13 mouse cellular contexts compared by ENCODE assay signal in the genomic region with DNA sequence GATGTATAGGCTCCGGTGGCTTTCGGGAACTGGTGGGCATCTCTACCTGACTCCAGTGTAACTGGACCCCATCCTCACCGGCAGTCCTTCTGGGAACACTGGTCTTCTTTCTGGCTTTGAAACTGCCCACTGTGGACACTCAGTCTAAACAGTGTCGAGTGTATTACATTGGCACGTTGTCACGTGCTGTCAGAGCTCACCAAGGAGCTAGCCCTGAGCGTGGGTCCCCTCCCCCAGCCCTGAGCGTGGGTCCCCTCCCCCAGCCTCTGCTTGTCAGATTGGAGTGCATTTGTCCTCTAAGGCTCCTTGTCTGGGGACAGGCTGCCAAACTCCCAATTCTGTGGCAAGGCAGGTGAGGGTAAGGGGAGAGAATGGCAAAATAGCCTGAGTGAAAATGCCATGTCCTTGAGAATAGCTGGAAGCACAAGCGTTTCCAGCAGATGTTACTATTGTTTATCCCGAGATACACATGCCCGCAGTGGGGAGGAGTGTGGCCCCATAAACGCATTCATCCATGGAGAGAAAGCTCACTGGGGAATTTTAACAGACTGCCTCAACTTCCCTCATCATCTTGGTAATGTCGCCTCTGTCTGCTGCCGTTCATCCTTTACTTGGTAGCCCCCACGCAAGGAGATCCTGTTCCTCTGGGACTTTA. TPM values are rescaled to one million over a fixed set of nuclear protein-coding genes. Genes with fewer than 3 reads are reported as not detected.
DNase-seq lines count a peak whose midpoint lies in the region; ATAC-seq and TF ChIP-seq lines count a peak whose summit lies in the region.
"Had no signal": no experiment of that assay in that cellular context is flagged by ENCODE, and none has a peak within 500 bp of the region (broad histone marks: within the 10 kb centered on the region; RNA-seq: fewer than 3 reads in every experiment).

No protein-coding gene starts in this region.

- H3K36me3 ChIP-seq in kidney, adult 2 months (ENCODE audit: control insufficient read depth, insufficient read depth, low read length), result no peaks in the 10 kb centered on the region
- H3K36me3 ChIP-seq in heart, embryonic 12.5 days, result no peaks in the 10 kb centered on the region
- no peaks in the 10 kb centered on the region for H3K36me3 ChIP-seq in hindbrain, embryonic 16.5 days (ENCODE audit: control insufficient read depth, insufficient read depth, low read length)
- H3K36me3 ChIP-seq: midbrain, embryonic 12.5 days had no signal

- no peak for TF ChIP-seq CTCF in kidney, adult 2 months (conservative IDR thresholded peaks at IDR 0.05; ENCODE audit: insufficient read depth, insufficient read length, low read depth, low read length)

- no peak overlapping the region for H3K4me3 ChIP-seq in kidney, adult 2 months (ENCODE audit: insufficient read depth, low read depth, low read length)
- H3K4me3 ChIP-seq in heart, embryonic 12.5 days, result no peak overlapping the region
- H3K4me3 ChIP-seq in hindbrain, embryonic 16.5 days (ENCODE audit: low read length), result no peak overlapping the region
- H3K4me3 ChIP-seq: gastrocnemius, adult 2 months; midbrain, embryonic 12.5 days had no signal

- TF ChIP-seq POLR2A in kidney, adult 2 months (IDR thresholded peaks at IDR 0.05; ENCODE audit: low read depth, low read length), result no peak

- 42% methylated on average over 15 of the region's 15 CpGs for WGBS in kidney, adult 2 months
- WGBS in heart, embryonic 12.5 days, result 46% methylated on average over 15 of the region's 15 CpGs
- 40% methylated on average over 15 of the region's 15 CpGs for WGBS in hindbrain, embryonic 16.5 days

- peak; percentile 59 for ATAC-seq in heart, embryonic 12.5 days (ENCODE audit: insufficient number of reproducible peaks, low FRiP score)
- ATAC-seq in hindbrain, embryonic 16.5 days, result peak; percentile 79
- ATAC-seq: intestine, embryonic 16.5 days had no signal

- no peak overlapping the region for H3K9ac ChIP-seq in heart, embryonic 12.5 days
- no peak overlapping the region for H3K9ac ChIP-seq in hindbrain, embryonic 16.5 days (ENCODE audit: low read depth, low read length)
- H3K9ac ChIP-seq: liver, embryonic 14.5 days; midbrain, embryonic 12.5 days had no signal

- H3K9me3 ChIP-seq in heart, embryonic 12.5 days (replicated peaks), result no peaks in the 10 kb centered on the region
- no peaks in the 10 kb centered on the region for H3K9me3 ChIP-seq in hindbrain, embryonic 16.5 days (ENCODE audit: control insufficient read depth, low read length)
- H3K9me3 ChIP-seq: midbrain, embryonic 12.5 days had no signal

- H3K27ac ChIP-seq in kidney, adult 2 months (ENCODE audit: insufficient read depth, low read depth, low read length), result no peak overlapping the region
- H3K27ac ChIP-seq in heart, embryonic 12.5 days (ENCODE audit: poor library complexity, severe bottlenecking), result peak overlapping the region; percentile 43
- peak overlapping the region; percentile 9; the same call in 1 of the 2 replicates for H3K27ac ChIP-seq in hindbrain, embryonic 16.5 days (ENCODE audit: low read depth, low read length)
- H3K27ac ChIP-seq: gastrocnemius, adult 2 months; liver, embryonic 14.5 days; midbrain, embryonic 12.5 days had no signal

- peak overlapping the region; percentile 45 for H3K4me2 ChIP-seq in heart, embryonic 12.5 days
- peak overlapping the region; percentile 40 for H3K4me2 ChIP-seq in hindbrain, embryonic 16.5 days (ENCODE audit: low read length)
- H3K4me2 ChIP-seq: midbrain, embryonic 12.5 days had no signal

- no peaks in the 10 kb centered on the region for H3K27me3 ChIP-seq in kidney, adult 2 months (replicated peaks; ENCODE audit: control insufficient read depth, insufficient read depth, low read length)
- no peaks in the 10 kb centered on the region for H3K27me3 ChIP-seq in heart, embryonic 12.5 days (replicated peaks)
- H3K27me3 ChIP-seq in hindbrain, embryonic 16.5 days (replicated peaks; ENCODE audit: control insufficient read depth, insufficient read depth, low read length), result no peaks in the 10 kb centered on the region
- H3K27me3 ChIP-seq: midbrain, embryonic 12.5 days had no signal

- H3K4me1 ChIP-seq in kidney, adult 2 months (ENCODE audit: control insufficient read depth, insufficient read depth, low read length), result no peaks in the 10 kb centered on the region
- H3K4me1 ChIP-seq in heart, embryonic 12.5 days (replicated peaks), result peaks cover 44% of the 10 kb centered on the region
- H3K4me1 ChIP-seq in hindbrain, embryonic 16.5 days (ENCODE audit: control insufficient read depth, insufficient read depth, low read depth, low read length), result peaks cover 7% of the 10 kb centered on the region

- DNase-seq in kidney, adult 2 months, result peak; percentile 3
- no peak for DNase-seq in kidney, postnatal 4 days
- DNase-seq in ZHBTc4 (ENCODE audit: low read depth, low spot score), result peak; percentile 20
- DNase-seq in urinary bladder, postnatal 14 days (ENCODE audit: low spot score), result no peak
- no peak for DNase-seq in layer of hippocampus, adult 8-10 months (ENCODE audit: low spot score in 2 of 2)
- no peak for DNase-seq in adrenal gland, postnatal 14 days
- DNase-seq: gastrocnemius, adult 2 months; thymus, postnatal 4 days had no signal

RNA-seq across cellular contexts. Expression of a gene that starts 33.8 kb away (rescaled TPM):
- polyA plus RNA-seq in kidney, adult 2 months (2012; rRNA removed), result 0.96 and 1.1 TPM in 2 replicates
- 121 and 122 TPM in 2 replicates for polyA plus RNA-seq in heart, embryonic 12.5 days (2016; fragmentation: Nextera tagmentation; extraction: Ambion mirVana)
- polyA plus RNA-seq in hindbrain, embryonic 16.5 days (2015; fragmentation: Nextera tagmentation; extraction: Ambion mirVana), result 23.5 and 26.3 TPM in 2 replicates
- total RNA-seq in layer of hippocampus, adult 8-10 months (2022), result 10 to 100 TPM; 77.8 to 89.4 (median 88.7) TPM
- total RNA-seq in adrenal gland, postnatal 14 days (2021), result 2.5 and 3.8 TPM in 2 replicates

Comparison
In these comparisons a context has a peak if more than half of its experiments do, and no peak if none do; other contexts are left out.
1. DNase-seq: peak in kidney, adult 2 months (single experiment) and ZHBTc4 (single experiment); none in kidney, postnatal 4 days (0 of 2), urinary bladder, postnatal 14 days (single experiment), layer of hippocampus, adult 8-10 months (0 of 2) and adrenal gland, postnatal 14 days (single experiment).
2. RNA of a gene that starts 33.8 kb away (polyA plus RNA-seq): 121 to 122 TPM in heart, embryonic 12.5 days and 23.5 to 26.3 TPM in hindbrain, embryonic 16.5 days; 0.96 to 1.1 TPM in kidney, adult 2 months; every median in the first group is over 10 times any median in the second.